Mouse (Mus musculus): ENCODE data around the gene BC003965.
"Not testable (repeated sequence)": the region's sequence is repeated elsewhere in the genome, so short reads cannot be mapped to it uniquely, and the experiment has no call there.

BC003965 gene

DNA sequence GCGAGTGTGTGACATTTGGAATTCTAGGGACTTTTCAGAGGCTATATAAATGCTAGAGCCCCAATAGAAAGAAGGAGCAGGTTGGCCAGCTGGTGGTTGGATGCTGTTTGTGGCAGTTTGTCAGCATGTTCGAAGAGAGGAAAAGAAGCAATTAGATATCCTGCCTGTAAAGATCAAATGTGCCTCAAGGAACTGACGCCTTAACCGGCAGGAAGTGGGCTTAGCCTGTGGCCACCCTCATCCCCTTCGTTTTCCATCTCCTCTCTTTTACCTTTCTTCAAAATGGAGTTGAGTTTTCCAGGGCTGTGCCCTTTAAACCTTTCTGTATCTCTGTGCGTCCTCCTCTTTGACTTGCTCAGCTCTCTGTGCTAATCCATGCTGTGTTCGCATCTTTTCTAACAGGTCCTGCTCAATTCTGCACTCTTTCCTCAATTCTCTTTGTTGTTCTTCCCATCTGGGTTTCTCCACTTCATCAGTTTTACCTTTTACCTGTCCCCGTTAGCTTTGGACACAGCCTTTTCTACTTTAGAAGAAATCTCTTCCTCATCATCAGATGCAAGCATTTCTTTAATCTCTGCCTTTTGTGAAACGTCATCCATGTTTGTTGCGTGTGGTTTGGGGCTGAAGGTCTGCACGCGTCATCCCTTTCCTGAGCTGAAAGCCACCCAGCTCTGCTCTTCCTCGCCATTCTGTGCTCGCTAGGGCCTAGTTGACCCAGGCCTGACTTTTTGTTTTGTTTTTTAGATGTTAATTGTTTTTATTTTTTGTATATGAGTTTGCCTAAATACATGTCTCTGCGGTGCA lies 35.3 kb downstream of the BC003965 start:
- peak; percentile 75 for DNase-seq (ENCODE audit: low read depth)

DNA sequence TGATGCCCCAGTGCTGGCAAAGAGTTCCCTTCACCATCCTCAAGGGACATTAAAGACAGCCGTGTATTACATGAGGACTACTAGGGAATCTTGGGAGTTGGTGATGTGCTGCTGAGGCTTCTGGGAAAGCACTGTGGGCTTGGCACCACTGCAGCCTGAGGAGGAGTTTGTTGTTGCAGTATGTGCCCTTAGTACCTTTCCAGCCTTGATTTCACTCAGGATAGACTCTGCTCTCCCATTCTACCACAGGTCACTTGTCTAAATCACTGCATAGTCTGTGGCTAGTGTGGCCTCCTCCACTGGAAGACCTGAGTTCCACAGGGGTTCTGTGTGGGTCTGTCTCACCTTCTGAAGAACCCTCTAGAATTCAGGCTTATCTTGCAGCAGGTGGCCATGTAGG lies 36.4 kb downstream of the BC003965 start:
- DNase-seq (ENCODE audit: low read depth) = no peak

DNA sequence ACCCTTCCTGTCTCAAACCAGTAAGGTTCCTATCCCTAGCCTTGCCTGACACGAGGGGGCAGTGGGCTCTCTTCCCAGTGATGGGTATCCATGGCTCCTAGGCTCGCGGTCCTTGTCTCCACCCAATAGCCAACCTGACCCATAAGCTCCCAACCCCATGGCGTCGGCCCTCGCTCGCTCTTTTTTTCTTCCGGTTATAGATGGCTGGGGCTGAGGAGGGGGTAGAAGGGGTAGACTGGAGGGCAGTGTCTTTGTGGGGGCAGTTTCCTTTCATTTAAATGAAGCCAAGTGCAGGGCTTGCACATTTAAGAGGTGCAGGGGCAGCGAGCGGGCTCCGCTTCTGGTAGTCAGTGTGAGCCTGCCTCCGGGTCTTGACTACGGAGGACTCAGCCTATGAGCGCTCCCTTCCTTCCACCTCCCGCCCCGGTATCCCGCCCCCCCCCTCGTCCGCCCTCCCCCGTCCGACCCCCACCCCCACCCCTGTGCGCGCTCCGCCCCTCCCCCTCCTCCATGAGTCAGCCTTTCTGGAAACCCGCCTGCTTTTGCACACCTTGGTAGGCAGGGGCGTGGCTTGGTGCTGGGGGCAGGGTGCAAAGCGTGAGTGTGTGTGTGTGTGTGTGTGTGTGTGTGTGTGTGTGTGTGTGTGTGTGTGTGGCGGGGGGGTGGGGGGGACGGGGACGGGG lies 37.6 kb downstream of the BC003965 start:
- DNase-seq (ENCODE audit: low read depth) = peak; percentile 73

DNA sequence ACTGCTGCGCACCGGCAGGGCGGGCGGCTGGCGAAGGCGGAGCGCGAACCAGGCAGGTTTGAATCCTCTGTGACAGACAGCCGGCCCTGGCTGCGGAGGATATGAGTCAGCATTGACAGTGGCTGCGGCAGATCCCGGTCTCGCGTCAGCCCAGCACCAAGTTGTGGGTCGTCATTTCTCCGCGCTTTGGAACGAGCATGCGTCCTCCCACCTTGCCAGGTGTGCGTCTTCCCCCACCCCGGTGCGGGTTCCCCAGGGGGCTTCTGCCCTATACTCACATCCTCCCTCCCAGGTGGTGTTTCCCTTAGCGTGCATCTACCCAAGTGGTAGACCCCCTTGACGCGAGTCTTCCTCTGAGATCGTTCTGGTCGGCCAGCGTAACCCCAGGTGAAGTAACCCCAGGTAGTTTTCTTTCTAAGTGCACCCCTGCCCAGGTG lies 38.2 kb downstream of the BC003965 start:
- DNase-seq (ENCODE audit: low read depth) = not testable (repeated sequence)

DNA sequence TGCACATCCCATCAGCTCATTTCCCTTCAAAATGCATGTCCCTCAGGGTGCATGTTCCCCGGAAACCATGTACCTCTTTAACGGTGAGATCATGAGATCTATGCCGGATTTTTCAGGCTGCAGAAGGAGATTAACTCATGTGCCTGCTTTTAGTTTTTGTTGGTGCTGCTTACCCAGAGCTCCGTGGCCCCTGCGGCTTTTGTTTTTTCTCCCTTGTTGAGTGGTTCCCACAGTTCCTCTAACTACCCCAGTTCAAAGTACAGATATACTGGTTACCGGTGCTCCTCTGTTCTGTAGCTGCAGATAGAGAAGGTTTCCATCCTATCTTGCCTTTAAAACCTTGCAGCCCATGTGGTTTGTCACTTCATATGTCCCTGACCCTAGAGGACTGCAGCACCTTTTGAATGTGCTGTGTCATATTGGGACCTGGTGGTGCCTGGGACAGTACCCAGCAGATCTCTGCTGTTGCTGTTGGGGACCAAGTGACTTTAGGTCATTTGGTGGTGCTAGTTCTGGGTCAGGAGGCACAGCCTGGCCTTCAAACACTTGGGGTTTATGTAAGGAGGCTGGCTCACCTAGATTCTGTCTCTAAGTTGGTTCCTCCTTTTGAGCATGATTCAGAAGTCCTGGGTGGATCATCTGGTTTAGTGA lies 38.7 kb downstream of the BC003965 start:
- DNase-seq (ENCODE audit: low read depth) = peak; percentile 60

DNA sequence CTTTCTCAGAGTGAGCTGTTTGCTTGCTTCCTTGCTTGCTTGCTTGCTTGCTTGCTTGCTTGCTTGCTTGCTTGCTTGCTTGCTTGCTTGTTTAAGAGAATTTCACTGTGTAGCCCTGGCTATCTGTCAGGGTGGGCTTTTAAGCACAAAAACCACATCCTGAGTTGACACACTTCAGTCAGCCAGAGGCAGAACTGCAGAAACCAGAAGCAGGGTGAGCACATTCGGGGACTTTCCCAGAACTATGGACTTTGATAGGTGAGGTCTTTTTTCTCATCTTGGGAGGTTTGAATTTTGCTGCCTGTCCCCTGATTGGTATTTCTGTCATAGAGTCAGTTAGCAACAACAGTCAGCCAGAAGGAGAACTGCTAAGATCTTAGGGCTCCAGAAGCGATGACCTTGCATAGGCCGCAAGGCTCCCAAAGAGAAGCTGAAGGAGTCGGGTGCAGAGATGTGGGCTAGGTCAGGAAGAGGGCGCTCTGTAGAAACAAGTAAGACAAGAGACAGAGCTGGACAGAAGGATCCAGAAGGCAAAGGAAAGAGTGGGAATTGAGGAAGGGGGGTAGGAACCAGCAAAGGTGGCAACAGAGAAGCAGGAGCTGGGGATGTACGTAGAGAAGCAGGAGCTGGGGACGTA lies 40.4 kb downstream of the BC003965 start:
- DNase-seq (ENCODE audit: low read depth) = peak; percentile 83

DNA sequence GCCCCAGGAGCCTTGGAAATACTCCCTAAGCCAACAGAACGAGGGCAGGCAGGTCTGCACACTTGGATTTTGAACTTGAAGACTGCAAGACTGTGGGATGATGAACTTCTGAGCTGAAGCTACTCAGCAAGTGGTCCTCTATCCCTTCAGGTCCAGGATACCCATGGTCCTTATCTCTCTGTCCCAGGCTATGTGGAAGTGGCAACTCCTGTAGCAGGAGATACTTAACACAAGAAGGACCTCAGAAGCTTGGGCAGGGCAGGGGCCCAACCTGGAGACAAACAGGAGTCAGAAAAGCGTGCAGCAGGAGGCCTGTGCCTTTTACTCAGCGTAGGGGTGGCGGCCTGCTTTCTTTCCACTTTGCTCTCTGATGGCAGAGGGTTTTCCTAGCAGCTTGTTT lies 41.3 kb downstream of the BC003965 start:
- DNase-seq (ENCODE audit: low read depth) = no peak

DNA sequence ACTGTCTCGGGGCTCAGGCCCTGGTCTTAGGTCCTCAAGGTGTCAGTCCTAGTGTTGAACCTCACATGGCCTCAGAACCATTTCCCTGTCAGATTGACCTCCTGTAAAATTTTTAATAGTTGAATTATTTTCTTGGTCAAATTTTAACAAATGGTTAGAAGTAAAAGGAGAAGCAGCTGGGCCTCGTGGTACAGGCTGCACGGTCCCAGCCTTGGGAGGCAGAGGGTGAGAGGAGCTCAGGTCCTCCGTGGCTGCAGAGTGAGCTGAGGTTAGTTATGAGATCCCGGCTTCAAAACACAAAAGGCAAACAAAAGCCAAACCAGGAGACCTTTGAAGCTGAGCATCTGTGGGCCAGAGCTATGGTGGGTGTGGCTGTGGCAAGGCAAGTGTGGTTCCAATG lies 43.6 kb downstream of the BC003965 start:
- DNase-seq (ENCODE audit: low read depth) = no peak

DNA sequence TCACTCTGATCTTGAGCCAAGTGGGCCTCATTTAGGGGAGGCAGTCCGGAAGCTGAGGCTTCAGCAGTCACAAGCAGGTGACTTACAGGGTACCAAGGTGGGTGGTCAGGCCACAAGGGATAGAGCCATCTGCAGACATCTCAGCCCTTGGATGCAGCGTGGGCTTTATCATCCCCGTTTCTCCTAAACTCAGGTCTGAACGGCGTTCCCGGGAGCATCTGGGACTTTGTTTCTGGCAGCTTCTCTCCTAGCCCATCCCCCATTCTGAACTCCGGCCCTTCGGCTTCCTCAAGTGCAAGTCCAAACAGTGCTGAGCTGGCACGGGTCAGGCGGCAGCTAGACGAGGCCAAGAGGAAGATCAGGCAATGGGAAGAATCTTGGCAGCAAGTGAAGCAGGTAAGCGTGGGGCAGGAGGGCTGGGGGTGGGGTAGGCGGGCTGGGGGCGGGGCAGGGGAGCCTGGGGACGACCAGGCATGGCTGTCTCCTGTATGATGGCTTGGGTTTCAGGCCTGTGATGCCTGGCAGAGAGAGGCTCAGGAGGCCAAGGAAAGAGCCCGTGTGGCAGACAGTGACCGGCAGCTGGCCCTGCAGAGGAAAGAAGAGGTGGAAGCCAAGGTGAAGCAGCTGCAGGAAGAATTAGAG lies 45.8 kb downstream of the BC003965 start:
- DNase-seq (ENCODE audit: low read depth) = not testable (repeated sequence)

DNA sequence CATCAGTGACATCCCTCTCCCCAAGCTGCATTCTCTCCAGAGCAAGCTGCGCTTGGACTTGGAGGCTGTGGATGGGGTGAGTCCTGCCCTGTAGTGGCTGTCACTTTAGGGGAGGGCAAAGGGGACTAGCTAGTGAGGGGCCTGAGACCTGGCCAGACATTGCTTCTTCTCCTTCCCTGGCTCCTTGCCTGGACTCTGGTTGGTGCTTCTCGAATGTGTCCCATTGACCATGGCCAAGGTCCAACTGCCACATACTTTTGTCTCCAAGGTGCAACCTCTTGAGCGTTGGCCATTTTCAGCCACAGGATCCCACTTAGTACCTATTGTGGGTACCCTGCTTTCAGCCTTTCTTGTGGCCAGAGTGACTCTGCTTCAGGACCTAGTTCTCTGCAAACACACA lies 46.3 kb downstream of the BC003965 start:
- DNase-seq (ENCODE audit: low read depth) = no peak

DNA sequence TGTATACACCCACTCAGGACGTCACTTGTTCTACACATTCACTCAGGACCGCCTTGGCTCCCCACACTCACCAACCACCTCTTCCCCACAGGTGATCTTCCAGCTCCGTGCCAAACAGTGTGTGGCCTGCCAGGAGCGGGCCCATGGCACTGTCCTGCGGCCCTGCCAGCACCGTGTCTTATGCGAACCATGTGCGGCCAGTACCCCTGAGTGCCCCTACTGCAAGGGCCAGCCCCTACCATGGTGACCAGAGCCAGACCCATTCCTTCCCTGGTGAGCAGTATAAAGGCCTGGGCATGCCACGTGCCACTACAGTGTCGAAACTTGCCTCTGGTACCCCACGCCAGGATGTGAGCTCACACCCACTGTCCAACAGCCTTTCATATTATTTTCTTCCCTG lies 47.3 kb downstream of the BC003965 start:
- not testable (repeated sequence) for DNase-seq (ENCODE audit: low read depth)

DNA sequence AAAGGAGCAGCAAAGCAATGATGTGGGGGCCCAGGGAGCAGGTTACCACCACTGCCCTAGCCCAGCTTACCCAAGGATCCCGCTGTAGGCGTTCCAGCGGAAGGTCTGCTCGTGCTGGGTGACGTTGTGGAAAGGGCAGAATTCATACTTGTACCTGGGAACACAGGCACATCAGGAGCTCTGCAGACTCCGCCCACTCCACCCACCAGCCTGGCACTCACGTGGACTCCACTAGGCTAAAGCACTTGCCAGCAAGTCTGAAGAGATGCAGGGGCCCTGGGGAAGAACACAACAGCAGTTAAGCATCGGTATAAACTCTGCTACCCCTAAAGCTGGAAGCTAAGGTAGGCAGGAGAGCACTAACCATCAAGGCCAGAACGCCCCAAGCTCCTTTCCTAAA lies 51.3 kb downstream of the BC003965 start:
- no peak for DNase-seq (ENCODE audit: low read depth)
